In the genomic region with DNA sequence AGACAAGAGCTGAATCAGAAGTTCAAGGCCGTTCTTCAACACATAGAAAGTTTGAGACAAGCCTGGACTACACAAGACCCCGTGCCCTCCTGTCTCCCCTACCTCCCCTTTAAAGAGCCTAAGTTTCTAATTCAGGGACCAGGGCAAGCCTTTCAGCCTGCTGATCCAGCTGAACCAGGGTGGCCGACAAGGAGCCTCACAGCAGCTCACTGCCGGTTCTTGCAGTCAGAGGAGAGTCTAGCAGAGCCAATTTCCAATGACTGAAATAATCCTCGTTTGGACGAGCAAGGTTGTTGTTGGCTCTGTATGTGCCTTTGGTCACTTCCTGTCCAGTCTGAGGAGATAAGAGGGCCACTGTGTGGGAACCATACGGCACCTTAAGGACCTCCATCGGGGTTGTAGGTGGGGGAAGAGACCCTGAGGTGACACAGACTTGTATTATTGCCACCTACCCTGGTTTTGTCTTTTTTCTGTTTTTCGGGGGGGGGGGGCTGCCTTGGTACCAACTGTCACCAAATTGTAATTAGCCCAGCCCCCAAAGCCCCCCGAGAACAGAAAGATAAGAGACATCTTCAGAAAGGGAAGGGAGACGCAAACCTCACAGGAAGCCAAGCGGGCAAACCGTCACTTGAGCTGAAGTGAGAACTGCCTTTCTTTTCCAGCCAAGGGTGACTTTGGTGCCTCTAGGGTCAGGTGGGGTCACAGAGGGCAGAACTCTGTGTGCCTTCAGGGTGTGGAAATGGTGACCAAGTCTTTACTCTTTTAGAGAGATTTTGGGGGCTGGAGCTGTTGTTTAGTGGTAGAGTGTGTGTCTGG, we compare ENCODE assay signal across 14 mouse cellular contexts. TPM values are rescaled to one million over a fixed set of nuclear protein-coding genes. Genes with fewer than 3 reads are reported as not detected.
DNase-seq lines count a peak whose midpoint lies in the region; ATAC-seq and TF ChIP-seq lines count a peak whose summit lies in the region.
"Had no signal": no experiment of that assay in that cellular context is flagged by ENCODE, and none has a peak within 500 bp of the region (broad histone marks: within the 10 kb centered on the region; RNA-seq: fewer than 3 reads in every experiment).

No protein-coding gene starts in this region.

- H3K79me2 ChIP-seq in MEL (ENCODE audit: control insufficient read depth, insufficient read depth, low read length, poor library complexity), result peaks cover 4% of the 10 kb centered on the region; the same call in 1 of the 2 replicates

- peak overlapping the region; percentile 43; the same call in 1 of the 2 replicates for H3K27ac ChIP-seq in heart, postnatal 0 days (ENCODE audit: low read depth)
- H3K27ac ChIP-seq in MEL (ENCODE audit: control insufficient read depth, low read depth, low read length), result peak overlapping the region; percentile 99
- H3K27ac ChIP-seq in liver, embryonic 16.5 days (ENCODE audit: low read length), result peak overlapping the region; percentile 38; the same call in 1 of the 2 replicates
- H3K27ac ChIP-seq: hindbrain, embryonic 15.5 days had no signal

- H3K4me2 ChIP-seq in heart, postnatal 0 days (ENCODE audit: low read depth, low read length), result no peak overlapping the region
- H3K4me2 ChIP-seq in liver, embryonic 16.5 days (ENCODE audit: low read depth, low read length), result no peak overlapping the region
- H3K4me2 ChIP-seq: hindbrain, embryonic 15.5 days had no signal

- peak; percentile 27 to 52; a peak in 1 of 4 replicates for TF ChIP-seq POLR2A in MEL (IDR thresholded peaks at IDR 0.05; ENCODE audit: control insufficient read depth in 1 of 2, insufficient read depth in 1 of 2, low read depth in 1 of 2, low read length in 2 of 2, poor library complexity in 1 of 2)

- no peak overlapping the region for H3K4me3 ChIP-seq in heart, postnatal 0 days (ENCODE audit: low read depth, low read length)
- peak overlapping the region; percentile 12 to 34; a peak in 3 of 4 replicates for H3K4me3 ChIP-seq in MEL (ENCODE audit: control insufficient read depth in 1 of 2, insufficient read depth in 1 of 2, low read depth in 2 of 2, low read length in 2 of 2)
- no peak overlapping the region for H3K4me3 ChIP-seq in liver, embryonic 16.5 days (ENCODE audit: low read depth, low read length)
- H3K4me3 ChIP-seq: hindbrain, embryonic 15.5 days had no signal

- no peak for DNase-seq in heart, postnatal 0 days (ENCODE audit: low spot score)
- DNase-seq in heart, postnatal 10 days, result no peak
- DNase-seq in MEL (ENCODE audit: low read depth, low spot score), result peak; percentile 93
- peak; percentile 81 for DNase-seq in thymus, postnatal 0 days (ENCODE audit: low spot score)
- no peak for DNase-seq in testis, postnatal 10 days (ENCODE audit: low spot score)
- DNase-seq in frontal cortex, adult 2 months (ENCODE audit: extremely low spot score in 1 of 2, low spot score in 1 of 2), result no peak
- DNase-seq in neural tube, embryonic 10.5 days (ENCODE audit: extremely low spot score, low spot score), result no peak
- DNase-seq: cerebellum, adult 18-20 months; kidney, adult 18-20 months; kidney, postnatal 14 days; left cerebral cortex, postnatal 4 days; right cerebral cortex, adult 18-20 months had no signal

- H3K27me3 ChIP-seq in heart, postnatal 0 days (ENCODE audit: control insufficient read depth, insufficient read depth, low read length), result 0 out of 2 replicates have a peak, but pooled peaks cover 12% of the 10 kb centered on the region
- H3K27me3 ChIP-seq in MEL (ENCODE audit: control insufficient read depth in 1 of 2, insufficient read depth in 2 of 2, low read length in 2 of 2), result no peaks in the 10 kb centered on the region
- H3K27me3 ChIP-seq in liver, embryonic 16.5 days (ENCODE audit: control insufficient read depth, insufficient read depth, low read depth, low read length), result peaks cover 3% of the 10 kb centered on the region

- H3K9ac ChIP-seq in heart, postnatal 0 days (replicated peaks; ENCODE audit: low read depth, low read length), result no peak overlapping the region
- peak overlapping the region; percentile 82 for H3K9ac ChIP-seq in MEL (ENCODE audit: control insufficient read depth, low read depth, low read length, poor library complexity, severe bottlenecking)
- H3K9ac ChIP-seq in liver, embryonic 16.5 days (ENCODE audit: low read depth, low read length), result no peak overlapping the region
- H3K9ac ChIP-seq: hindbrain, embryonic 15.5 days had no signal

- H3K36me3 ChIP-seq in heart, postnatal 0 days (replicated peaks; ENCODE audit: control insufficient read depth, insufficient read depth, low read length), result no peaks in the 10 kb centered on the region
- H3K36me3 ChIP-seq in MEL (ENCODE audit: control insufficient read depth in 1 of 2, insufficient read depth in 2 of 2, low read length in 2 of 2), result peaks cover 0 to 62% of the 10 kb centered on the region in 2 experiments; a peak in 2 of 4 replicates
- H3K36me3 ChIP-seq in liver, embryonic 16.5 days (ENCODE audit: control insufficient read depth, insufficient read depth), result no peaks in the 10 kb centered on the region
- H3K36me3 ChIP-seq: hindbrain, embryonic 15.5 days had no signal

- no peak for TF ChIP-seq CTCF in heart, postnatal 0 days (IDR thresholded peaks at IDR 0.05; ENCODE audit: low read depth)
- no peak for TF ChIP-seq CTCF in MEL (IDR thresholded peaks at IDR 0.05 in 2 of 3, conservative IDR thresholded peaks at IDR 0.05 in 1 of 3; ENCODE audit: control insufficient read depth in 1 of 3, insufficient read depth in 1 of 3, low read depth in 2 of 3, low read length in 3 of 3, poor library complexity in 1 of 3, severe bottlenecking in 1 of 3)

- TF ChIP-seq RAD21 in MEL (IDR thresholded peaks at IDR 0.05; ENCODE audit: low read depth, low read length), result no peak

- TF ChIP-seq EP300 in heart, postnatal 0 days (IDR thresholded peaks at IDR 0.05; ENCODE audit: low read depth), result no peak
- peak; percentile 89 to 99 for TF ChIP-seq EP300 in MEL (IDR thresholded peaks at IDR 0.05; ENCODE audit: low read depth in 1 of 2, low read length in 2 of 2)

- intact Hi-C loops in heart, postnatal 10 days (cut with DNase I), result loop anchor here (1.0 kb wide), 1 partner anchor 367 kb away; no protein-coding TSS in a partner anchor

- ATAC-seq in heart, postnatal 0 days (ENCODE audit: insufficient read depth, low read depth), result no peak
- no peak for ATAC-seq in liver, embryonic 16.5 days (ENCODE audit: low read depth)

- H3K9me3 ChIP-seq in heart, postnatal 0 days (replicated peaks; ENCODE audit: control insufficient read depth, low read length), result no peaks in the 10 kb centered on the region
- no peaks in the 10 kb centered on the region for H3K9me3 ChIP-seq in MEL (replicated peaks; ENCODE audit: insufficient read depth, low read length)
- no peaks in the 10 kb centered on the region for H3K9me3 ChIP-seq in liver, embryonic 16.5 days (replicated peaks; ENCODE audit: control insufficient read depth, low read length)
- H3K9me3 ChIP-seq: hindbrain, embryonic 15.5 days had no signal

- H3K4me1 ChIP-seq in heart, postnatal 0 days (ENCODE audit: control insufficient read depth, insufficient read depth), result peaks cover 1% of the 10 kb centered on the region
- H3K4me1 ChIP-seq in MEL (ENCODE audit: control insufficient read depth in 1 of 2, insufficient read depth in 2 of 2, low read length in 2 of 2), result peaks cover 34 to 67% of the 10 kb centered on the region in 2 experiments
- peaks cover 9% of the 10 kb centered on the region for H3K4me1 ChIP-seq in liver, embryonic 16.5 days (ENCODE audit: control insufficient read depth, low read depth, low read length)

- WGBS in heart, postnatal 0 days, result 41% methylated on average over 13 of the region's 13 CpGs
- 22% methylated on average over 13 of the region's 13 CpGs for WGBS in liver, embryonic 16.5 days (ENCODE audit: insufficient replicate concordance)

TF ChIP-seq in MEL, 35 proteins besides CTCF, POLR2A, EP300 and RAD21 (continues in another document):
- TF ChIP-seq POLR2AphosphoS2 (IDR thresholded peaks at IDR 0.05; ENCODE audit: low read length), result no peak
- no peak; the same call in 1 of the 2 replicates for TF ChIP-seq KAT2A (conservative IDR thresholded peaks at IDR 0.05; ENCODE audit: low read depth, low read length)
- 0 out of 2 replicates have a peak, but pooled peaks have one; percentile 39 for TF ChIP-seq JUND (IDR thresholded peaks at IDR 0.05; ENCODE audit: low read depth, low read length)
- TF ChIP-seq TAL1 (IDR thresholded peaks at IDR 0.05; ENCODE audit: low read length), result no peak
- TF ChIP-seq MAZ (IDR thresholded peaks at IDR 0.05; ENCODE audit: low read depth, low read length), result peak; percentile 96
- TF ChIP-seq HCFC1 (IDR thresholded peaks at IDR 0.05; ENCODE audit: low read depth, low read length), result peak; percentile 53; the same call in 1 of the 2 replicates
- peak; percentile 60 for TF ChIP-seq USF1 (IDR thresholded peaks at IDR 0.05; ENCODE audit: low read depth, low read length)
- TF ChIP-seq MAX (IDR thresholded peaks at IDR 0.05; ENCODE audit: low read length), result 0 out of 2 replicates have a peak, but pooled peaks have one; percentile 4
- no peak for TF ChIP-seq UBTF (IDR thresholded peaks at IDR 0.05; ENCODE audit: borderline replicate concordance, insufficient read depth, low read depth, low read length)
- TF ChIP-seq MYB (IDR thresholded peaks at IDR 0.05; ENCODE audit: low read depth, low read length), result peak; percentile 99
- peak; percentile 64; the same call in 1 of the 2 replicates for TF ChIP-seq NELFE (IDR thresholded peaks at IDR 0.05; ENCODE audit: low read depth, low read length)
- peak; percentile 61; the same call in 1 of the 2 replicates for TF ChIP-seq BHLHE40 (IDR thresholded peaks at IDR 0.05; ENCODE audit: borderline replicate concordance, low read depth, low read length)
- TF ChIP-seq MYC (IDR thresholded peaks at IDR 0.05; ENCODE audit: low read depth, low read length), result 0 out of 2 replicates have a peak, but pooled peaks have one; percentile 56
- TF ChIP-seq ELF1 (IDR thresholded peaks at IDR 0.05; ENCODE audit: low read depth, low read length), result no peak
- no peak; the same call in 1 of the 2 replicates for TF ChIP-seq CHD1 (IDR thresholded peaks at IDR 0.05; ENCODE audit: low read depth, low read length)
- no peak for TF ChIP-seq ZC3H11A (IDR thresholded peaks at IDR 0.05; ENCODE audit: low read depth, low read length)
- no peak for TF ChIP-seq E2F4 (IDR thresholded peaks at IDR 0.05; ENCODE audit: borderline replicate concordance, low read depth, low read length)

RNA-seq across cellular contexts. Expression of gene Cux1, which starts 58.1 kb away (rescaled TPM):
- total RNA-seq in heart, postnatal 0 days (2014; rRNA removed; ENCODE audit: low replicate concordance), result 89.5 and 118 TPM in 2 replicates
- polyA plus RNA-seq in heart, postnatal 0 days (2015; fragmentation: Nextera tagmentation; extraction: Ambion mirVana), result 48.0 and 50.7 TPM in 2 replicates
- 100 to 1,000 TPM; 113 to 119 TPM for total RNA-seq in heart, postnatal 10 days (2021)
- total RNA-seq in MEL (2012; rRNA removed), result 70.4 and 71.1 TPM in 2 replicates
- 100 to 1,000 TPM in 1 of 2 experiments, not detected in 1; 104 TPM for polyA plus RNA-seq in MEL (2012; ENCODE audit: insufficient read depth in 1 of 2, insufficient read length in 2 of 2, low read depth in 1 of 2, low replicate concordance in 2 of 2, missing spikeins in 1 of 2)
- 15.8 and 17.1 TPM in 2 replicates for polyA plus RNA-seq in liver, embryonic 16.5 days (2015; fragmentation: Nextera tagmentation; extraction: Ambion mirVana)
- polyA plus RNA-seq in thymus, postnatal 0 days (2015; fragmentation: Nextera tagmentation; extraction: Ambion mirVana), result 113 and 126 TPM in 2 replicates
- polyA plus RNA-seq in frontal cortex, adult 2 months (2012; rRNA removed), result 65.0 and 67.9 TPM in 2 replicates

Comparison
In these comparisons a context has a peak if more than half of its experiments do, and no peak if none do; other contexts are left out.
1. DNase-seq: peak in MEL (single experiment) and thymus, postnatal 0 days (single experiment); none in heart, postnatal 0 days (single experiment), heart, postnatal 10 days (0 of 2), testis, postnatal 10 days (single experiment), frontal cortex, adult 2 months (0 of 2) and neural tube, embryonic 10.5 days (single experiment).
2. H3K27ac ChIP-seq: peak in every context shown above with its lines; median percentile 99 in MEL; 43 in heart, postnatal 0 days; 38 in liver, embryonic 16.5 days.
3. H3K4me3 ChIP-seq: peak in MEL (2 of 2); none in heart, postnatal 0 days (single experiment) and liver, embryonic 16.5 days (single experiment).